Mouse (Mus musculus): ENCODE data around the gene Eif4e1b. TPM values are rescaled to one million over a fixed set of nuclear protein-coding genes. Genes with fewer than 3 reads are reported as not detected.

The Eif4e1b gene
- total and polyA plus RNA-seq, 3 experiments = not detected

GRCm38 (mm10) chr13:54788740-54789560 is 5.2 kb downstream of the Eif4e1b start, which contains the start of gene Tspan17:
Tspan17 (plus strand) TSS chr13:54789377.
- peak within 1 kb of the TSS; percentile 81 for H3K4me3 ChIP-seq
- H3K9ac ChIP-seq (ENCODE audit: low read depth, low read length) = peak within 1 kb of the TSS; percentile 61
- DNase-seq = peak; percentile 96 to 97
- H3K27me3 ChIP-seq (ENCODE audit: control insufficient read depth, insufficient read depth, low read length) = no peaks in the 10 kb centered on the region
- no peaks in the 10 kb centered on the region for H3K79me2 ChIP-seq (replicated peaks; ENCODE audit: control insufficient read depth, insufficient read depth, low read length)
- peak; percentile 24; the same call in 1 of the 2 replicates for TF ChIP-seq POLR2A (IDR thresholded peaks at IDR 0.05; ENCODE audit: insufficient read depth, low read depth, low read length)
- no peak for TF ChIP-seq EP300 (IDR thresholded peaks at IDR 0.05; ENCODE audit: insufficient read depth, low read depth, low read length)
- peak within 1 kb of the TSS; percentile 58 for H3K27ac ChIP-seq
- no peaks in the 10 kb centered on the region for H3K36me3 ChIP-seq (ENCODE audit: control insufficient read depth, insufficient read depth, low read length)
- peaks cover 5% of the 10 kb centered on the region for H3K4me1 ChIP-seq (ENCODE audit: control insufficient read depth, insufficient read depth, low read length)
- intact Hi-C loops (cut with DNase I) = no loop called here
- WGBS = 3% methylated on average over 49 of the region's 49 CpGs

GRCm38 (mm10) chr13:54789561-54790397 is 6.0 kb downstream of the Eif4e1b start:
- no peak for TF ChIP-seq CTCF (IDR thresholded peaks at IDR 0.05)
- TF ChIP-seq POLR2A (IDR thresholded peaks at IDR 0.05; ENCODE audit: insufficient read depth, low read depth, low read length) = no peak
- TF ChIP-seq EP300 (IDR thresholded peaks at IDR 0.05; ENCODE audit: insufficient read depth, low read depth, low read length) = no peak
- H3K36me3 ChIP-seq (ENCODE audit: control insufficient read depth, insufficient read depth, low read length) = no peaks in the 10 kb centered on the region
- intact Hi-C loops (cut with DNase I) = no loop called here
- 2% methylated on average over 38 of the region's 38 CpGs for WGBS
- H3K27me3 ChIP-seq (ENCODE audit: control insufficient read depth, insufficient read depth, low read length) = no peaks in the 10 kb centered on the region
- no peaks in the 10 kb centered on the region for H3K79me2 ChIP-seq (replicated peaks; ENCODE audit: control insufficient read depth, insufficient read depth, low read length)
- H3K4me1 ChIP-seq (ENCODE audit: control insufficient read depth, insufficient read depth, low read length) = peaks cover 5% of the 10 kb centered on the region
- H3K27ac ChIP-seq = peak overlapping the region; percentile 58
- peak overlapping the region; percentile 61 for H3K9ac ChIP-seq (ENCODE audit: low read depth, low read length)
- H3K4me3 ChIP-seq = peak overlapping the region; percentile 81
- peak; percentile 65 to 67 for DNase-seq

DNA sequence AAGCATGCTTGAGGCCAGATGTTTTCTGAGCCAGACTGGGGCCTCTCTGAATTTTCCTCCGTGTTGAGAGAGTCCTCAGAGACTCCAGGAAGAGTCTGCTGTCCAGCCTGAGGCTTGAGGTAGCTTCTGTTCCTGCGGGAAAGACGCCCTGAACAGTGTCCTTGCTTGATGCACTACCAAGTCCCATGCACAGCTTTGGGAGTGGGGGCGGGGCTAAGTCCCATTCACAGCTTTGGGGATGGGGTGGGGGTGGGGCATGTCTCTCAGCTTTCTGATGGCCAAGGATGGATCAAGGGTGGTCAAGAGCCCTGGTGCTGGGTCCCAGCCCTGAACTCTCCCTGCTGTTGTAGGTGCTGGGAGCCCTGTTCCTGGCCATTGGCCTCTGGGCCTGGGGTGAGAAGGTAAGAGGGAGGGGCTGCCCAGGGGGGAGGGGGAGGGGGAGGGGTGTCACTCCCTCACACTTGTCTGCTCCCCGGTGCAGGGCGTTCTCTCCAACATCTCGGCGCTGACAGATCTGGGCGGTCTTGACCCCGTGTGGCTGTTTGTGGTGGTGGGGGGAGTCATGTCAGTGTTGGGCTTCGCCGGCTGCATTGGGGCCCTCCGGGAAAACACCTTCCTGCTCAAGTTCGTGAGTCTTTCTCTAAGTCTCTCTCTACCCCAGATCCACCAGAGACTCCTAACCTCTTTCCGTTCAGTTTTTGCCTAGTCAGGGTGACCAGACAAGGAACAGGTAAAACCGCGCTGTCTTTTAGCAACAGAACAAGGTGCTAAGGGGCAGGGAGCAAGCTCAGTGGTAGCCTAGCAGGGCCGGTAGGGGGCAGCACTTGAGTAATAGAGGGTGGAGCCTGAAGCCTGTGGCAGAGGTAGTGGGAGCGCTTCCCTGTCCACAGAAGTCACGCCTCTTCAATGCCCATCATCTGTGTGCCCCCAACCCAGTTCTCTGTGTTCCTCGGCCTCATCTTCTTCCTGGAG is 8.7 kb downstream of the Eif4e1b start:
- Histone ChIP-seq H3K27ac (no peak overlapping the region), H3K79me2 (replicated peaks; ENCODE audit: control insufficient read depth, insufficient read depth, low read length) (no peaks in the 10 kb centered on the region), H3K4me3 (no peak overlapping the region), H3K27me3 (ENCODE audit: control insufficient read depth, insufficient read depth, low read length) (no peaks in the 10 kb centered on the region), H3K4me1 (ENCODE audit: control insufficient read depth, insufficient read depth, low read length) (peaks cover 5% of the 10 kb centered on the region), H3K9ac (ENCODE audit: low read depth, low read length) (no peak overlapping the region), H3K36me3 (ENCODE audit: control insufficient read depth, insufficient read depth, low read length) (no peaks in the 10 kb centered on the region)
- TF ChIP-seq CTCF (IDR thresholded peaks at IDR 0.05) = peak; percentile 46
- no peak for TF ChIP-seq EP300 (IDR thresholded peaks at IDR 0.05; ENCODE audit: insufficient read depth, low read depth, low read length)
- DNase-seq = peak in 1 of 2 experiments; percentile 28
- intact Hi-C loops (cut with DNase I) = no loop called here
- WGBS = 39% methylated on average over 21 of the region's 21 CpGs

DNA sequence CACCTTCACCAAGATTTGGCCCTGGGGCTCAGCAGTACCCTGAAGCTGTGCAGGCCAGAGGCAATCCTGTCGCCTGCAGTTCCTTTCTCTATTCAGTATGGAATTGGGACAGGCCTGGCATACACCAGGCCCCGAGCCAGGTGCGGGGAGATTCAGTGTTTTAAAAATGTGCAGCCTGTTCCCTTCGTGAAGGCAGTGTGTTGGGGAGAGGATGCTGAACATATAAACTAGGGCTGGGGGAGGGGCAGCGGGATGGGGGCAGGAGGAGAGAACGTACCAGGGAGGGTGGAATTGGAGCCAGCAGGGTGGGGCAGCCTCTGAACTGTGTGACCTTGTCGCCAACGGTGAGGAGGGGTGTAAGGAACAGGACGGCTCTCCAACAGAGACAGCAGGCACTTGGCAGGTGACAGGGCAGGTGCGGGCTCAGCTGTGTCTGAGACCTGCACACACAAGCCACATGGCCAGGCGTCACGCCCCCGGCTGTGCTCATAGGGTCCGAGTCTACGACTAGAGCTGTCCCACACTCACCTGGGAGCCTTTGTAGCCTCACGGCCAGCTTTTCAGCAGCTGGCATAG is 10.3 kb downstream of the Eif4e1b start:
- peaks cover 5% of the 10 kb centered on the region for H3K4me1 ChIP-seq (ENCODE audit: control insufficient read depth, insufficient read depth, low read length)
- DNase-seq = no peak
- no peak overlapping the region for H3K9ac ChIP-seq (ENCODE audit: low read depth, low read length)
- no peaks in the 10 kb centered on the region for H3K36me3 ChIP-seq (ENCODE audit: control insufficient read depth, insufficient read depth, low read length)
- no peak for TF ChIP-seq POLR2A (IDR thresholded peaks at IDR 0.05; ENCODE audit: insufficient read depth, low read depth, low read length)
- no peak for TF ChIP-seq CTCF (IDR thresholded peaks at IDR 0.05)
- no peak for TF ChIP-seq EP300 (IDR thresholded peaks at IDR 0.05; ENCODE audit: insufficient read depth, low read depth, low read length)
- no peak overlapping the region for H3K4me3 ChIP-seq
- WGBS = 84% methylated on average over 16 of the region's 16 CpGs
- no peak overlapping the region for H3K27ac ChIP-seq
- H3K79me2 ChIP-seq (replicated peaks; ENCODE audit: control insufficient read depth, insufficient read depth, low read length) = no peaks in the 10 kb centered on the region
- no peaks in the 10 kb centered on the region for H3K27me3 ChIP-seq (ENCODE audit: control insufficient read depth, insufficient read depth, low read length)
- intact Hi-C loops (cut with DNase I) = no loop called here

DNA sequence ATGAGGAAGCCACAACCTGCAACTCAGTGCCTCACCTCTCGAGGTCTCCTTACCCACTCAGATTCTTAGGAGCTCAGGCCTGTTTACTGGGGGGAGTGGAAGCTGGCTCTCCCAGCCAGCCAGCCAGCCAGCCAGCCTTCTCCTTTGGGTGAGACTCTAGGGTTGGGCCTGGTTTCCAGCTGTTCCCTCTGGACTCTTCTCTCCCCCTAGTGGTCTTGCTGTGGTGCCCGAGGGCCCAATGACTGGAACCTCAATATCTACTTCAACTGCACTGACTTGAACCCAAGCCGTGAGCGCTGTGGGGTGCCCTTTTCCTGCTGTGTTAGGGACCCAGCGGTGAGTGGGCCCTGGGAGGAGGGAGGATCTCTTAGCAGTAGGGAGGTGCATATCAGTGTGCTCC is 11.0 kb downstream of the Eif4e1b start:
- Histone ChIP-seq H3K4me3 (no peak overlapping the region), H3K4me1 (ENCODE audit: control insufficient read depth, insufficient read depth, low read length) (peaks cover 4% of the 10 kb centered on the region), H3K36me3 (ENCODE audit: control insufficient read depth, insufficient read depth, low read length) (no peaks in the 10 kb centered on the region), H3K27me3 (ENCODE audit: control insufficient read depth, insufficient read depth, low read length) (no peaks in the 10 kb centered on the region), H3K27ac (no peak overlapping the region), H3K79me2 (replicated peaks; ENCODE audit: control insufficient read depth, insufficient read depth, low read length) (no peaks in the 10 kb centered on the region), H3K9ac (ENCODE audit: low read depth, low read length) (no peak overlapping the region)
- intact Hi-C loops (cut with DNase I) = no loop called here
- TF ChIP-seq CTCF (IDR thresholded peaks at IDR 0.05) (peak; percentile 13; the same call in 1 of the 2 replicates), POLR2A (IDR thresholded peaks at IDR 0.05; ENCODE audit: insufficient read depth, low read depth, low read length) (no peak), EP300 (IDR thresholded peaks at IDR 0.05; ENCODE audit: insufficient read depth, low read depth, low read length) (no peak)
- WGBS = 61% methylated on average over 5 of the region's 5 CpGs
- DNase-seq = no peak
